22 mouse cellular contexts compared by ENCODE assay signal in the genomic region with DNA sequence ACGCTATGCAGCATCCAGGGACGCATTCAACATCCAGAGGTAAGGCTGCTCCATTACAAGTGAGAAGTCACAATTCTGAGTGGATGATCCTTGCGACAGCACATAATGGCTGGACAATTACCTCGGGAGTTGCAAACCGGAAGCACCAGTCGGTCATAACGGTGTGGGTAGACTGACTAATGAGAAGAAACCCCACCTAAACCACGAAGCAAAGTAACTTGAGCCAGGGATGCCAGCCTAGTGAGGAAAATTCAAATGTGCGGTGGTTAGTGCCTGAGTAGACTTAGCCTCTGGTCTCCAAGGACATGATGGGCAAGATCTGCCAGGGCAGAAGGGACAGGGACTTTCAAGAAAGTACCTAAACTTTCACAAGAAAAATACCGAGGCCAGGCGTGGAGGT.
DNase-seq lines count a peak whose midpoint lies in the region; ATAC-seq and TF ChIP-seq lines count a peak whose summit lies in the region.
"Had no signal": no experiment of that assay in that cellular context is flagged by ENCODE, and none has a peak within 500 bp of the region (broad histone marks: within the 10 kb centered on the region; RNA-seq: fewer than 3 reads in every experiment).

No protein-coding gene starts in this region.

- POLR2A ChIA-PET in Patski (lab: Charles Lee): no interaction called here

- H3K4me3 ChIP-seq in heart, embryonic 13.5 days: no peak overlapping the region
- H3K4me3 ChIP-seq in C2C12 (ENCODE audit: insufficient read depth, poor library complexity, severe bottlenecking): no peak overlapping the region
- no peak overlapping the region for H3K4me3 ChIP-seq in midbrain, embryonic 13.5 days (replicated peaks)
- no peak overlapping the region for H3K4me3 ChIP-seq in kidney, adult 2 months (ENCODE audit: insufficient read depth, low read depth, low read length)
- H3K4me3 ChIP-seq: embryonic facial prominence, embryonic 10.5 days; embryonic facial prominence, embryonic 12.5 days; forebrain, embryonic 13.5 days; forebrain, embryonic 15.5 days had no signal

- H3K79me3 ChIP-seq in C2C12 (ENCODE audit: low read depth): no peaks in the 10 kb centered on the region

- CTCF ChIA-PET in Patski (lab: Charles Lee): no interaction called here

- ATAC-seq in heart, embryonic 13.5 days (ENCODE audit: extremely low read depth, insufficient number of reproducible peaks, low FRiP score, low TSS enrichment): no peak
- ATAC-seq in Patski: no peak
- no peak for ATAC-seq in inflammation-experienced regulatory T-cells, adult 6 months
- ATAC-seq in midbrain, embryonic 13.5 days: no peak
- ATAC-seq: forebrain, embryonic 13.5 days; forebrain, embryonic 15.5 days; forebrain, postnatal 0 days had no signal

- H3K4me1 ChIP-seq in heart, embryonic 13.5 days: peaks cover 35% of the 10 kb centered on the region
- H3K4me1 ChIP-seq in midbrain, embryonic 13.5 days (replicated peaks): no peaks in the 10 kb centered on the region
- H3K4me1 ChIP-seq in kidney, adult 2 months (ENCODE audit: control insufficient read depth, insufficient read depth, low read length): no peaks in the 10 kb centered on the region
- H3K4me1 ChIP-seq: embryonic facial prominence, embryonic 10.5 days; embryonic facial prominence, embryonic 12.5 days had no signal

- TF ChIP-seq POLR2A in kidney, adult 2 months (IDR thresholded peaks at IDR 0.05; ENCODE audit: low read depth, low read length): no peak

- TF ChIP-seq CTCF in C2C12 (IDR thresholded peaks at IDR 0.05; ENCODE audit: control insufficient read depth, insufficient read depth, insufficient read length): no peak
- TF ChIP-seq CTCF in Patski (IDR thresholded peaks at IDR 0.05): no peak
- no peak for TF ChIP-seq CTCF in kidney, adult 2 months (conservative IDR thresholded peaks at IDR 0.05; ENCODE audit: insufficient read depth, insufficient read length, low read depth, low read length)

- in situ Hi-C loops in Patski (cut with MboI; ENCODE audit: low pct_unique_long_range_greater_than_20kb): no loop called here

- H3K27ac ChIP-seq in heart, embryonic 13.5 days (replicated peaks): no peak overlapping the region
- no peak overlapping the region for H3K27ac ChIP-seq in midbrain, embryonic 13.5 days
- H3K27ac ChIP-seq in kidney, adult 2 months (ENCODE audit: insufficient read depth, low read depth, low read length): no peak overlapping the region
- H3K27ac ChIP-seq: embryonic facial prominence, embryonic 10.5 days; embryonic facial prominence, embryonic 12.5 days; forebrain, embryonic 13.5 days; forebrain, embryonic 15.5 days had no signal

- H3K36me3 ChIP-seq in heart, embryonic 13.5 days: 0 out of 2 replicates have a peak, but pooled peaks cover under 1% of the 10 kb centered on the region
- no peaks in the 10 kb centered on the region for H3K36me3 ChIP-seq in C2C12 (ENCODE audit: control insufficient read depth, insufficient read depth)
- no peaks in the 10 kb centered on the region for H3K36me3 ChIP-seq in midbrain, embryonic 13.5 days
- no peaks in the 10 kb centered on the region for H3K36me3 ChIP-seq in kidney, adult 2 months (ENCODE audit: control insufficient read depth, insufficient read depth, low read length)
- H3K36me3 ChIP-seq: embryonic facial prominence, embryonic 10.5 days; embryonic facial prominence, embryonic 12.5 days; forebrain, embryonic 15.5 days; G1E had no signal

- no peak overlapping the region for H3ac ChIP-seq in C2C12 (ENCODE audit: control insufficient read depth, insufficient read length, low read depth)

- no peak for DNase-seq in heart, adult 18-20 months
- peak; percentile 13 for DNase-seq in Patski (ENCODE audit: low read depth, low spot score)
- DNase-seq in kidney, adult 2 months: no peak
- DNase-seq: adrenal gland, adult 2 months; adrenal gland, postnatal 10 days; adrenal gland, postnatal 25 days; B cell, adult 2 months; cerebellum, adult 11-12 months; cerebellum, adult 2 months; cerebellum, adult 9-10 months; cerebellum, postnatal 10 days; cerebellum, postnatal 25 days; forebrain, postnatal 0 days had no signal

- peaks cover 6% of the 10 kb centered on the region; the same call in 1 of the 2 replicates for H3K9me3 ChIP-seq in heart, embryonic 13.5 days
- peaks cover 2% of the 10 kb centered on the region for H3K9me3 ChIP-seq in midbrain, embryonic 13.5 days
- H3K9me3 ChIP-seq: embryonic facial prominence, embryonic 10.5 days; forebrain, embryonic 15.5 days had no signal

- no peak overlapping the region for H3K9ac ChIP-seq in heart, embryonic 13.5 days
- no peak overlapping the region for H3K9ac ChIP-seq in midbrain, embryonic 13.5 days (replicated peaks)
- H3K9ac ChIP-seq: embryonic facial prominence, embryonic 12.5 days; forebrain, embryonic 13.5 days; forebrain, embryonic 15.5 days; forebrain, postnatal 0 days had no signal

- peak overlapping the region; percentile 0; the same call in 1 of the 2 replicates for H3K4me2 ChIP-seq in heart, embryonic 13.5 days
- no peak overlapping the region for H3K4me2 ChIP-seq in midbrain, embryonic 13.5 days (replicated peaks)
- H3K4me2 ChIP-seq: embryonic facial prominence, embryonic 12.5 days; forebrain, embryonic 13.5 days; forebrain, embryonic 15.5 days had no signal

- H3K27me3 ChIP-seq in heart, embryonic 13.5 days (replicated peaks): no peaks in the 10 kb centered on the region
- H3K27me3 ChIP-seq in C2C12 (ENCODE audit: control insufficient read depth, insufficient read depth, insufficient read length): no peaks in the 10 kb centered on the region
- no peaks in the 10 kb centered on the region for H3K27me3 ChIP-seq in Patski
- no peaks in the 10 kb centered on the region for H3K27me3 ChIP-seq in midbrain, embryonic 13.5 days
- H3K27me3 ChIP-seq in kidney, adult 2 months (replicated peaks; ENCODE audit: control insufficient read depth, insufficient read depth, low read length): no peaks in the 10 kb centered on the region
- H3K27me3 ChIP-seq: embryonic facial prominence, embryonic 12.5 days; forebrain, embryonic 13.5 days; forebrain, embryonic 15.5 days had no signal

- 57% methylated on average over 11 of the region's 11 CpGs for WGBS in heart, embryonic 13.5 days
- 92% methylated on average over 11 of the region's 11 CpGs for WGBS in midbrain, embryonic 13.5 days
- WGBS in kidney, adult 2 months: 84% methylated on average over 11 of the region's 11 CpGs

- no peaks in the 10 kb centered on the region for H3K79me2 ChIP-seq in C2C12 (ENCODE audit: control insufficient read depth, insufficient read depth)

TF ChIP-seq in C2C12, 6 proteins besides CTCF, POLR2A, EP300 and RAD21:
- TF ChIP-seq CEBPB (IDR thresholded peaks at IDR 0.05; ENCODE audit: low read depth) (peak; percentile 35), MYOD1 (IDR thresholded peaks at IDR 0.05; ENCODE audit: control insufficient read depth, insufficient read length, low read depth) (no peak), MYOG (IDR thresholded peaks at IDR 0.05; ENCODE audit: control insufficient read depth, extremely low read depth, insufficient read length) (no peak), MAX (IDR thresholded peaks at IDR 0.05) (no peak), FOSL1 (IDR thresholded peaks at IDR 0.05; ENCODE audit: insufficient read depth, low read length, poor library complexity, severe bottlenecking) (no peak)
